8 mouse cellular contexts compared by ENCODE assay signal in genomic region chr11:72042631-72043030, GRCm38 (mm10). TPM values are rescaled to one million over a fixed set of nuclear protein-coding genes. Genes with fewer than 3 reads are reported as not detected.
DNase-seq lines count a peak whose midpoint lies in the region; ATAC-seq and TF ChIP-seq lines count a peak whose summit lies in the region.

No protein-coding gene starts in this region.

- H3K27ac ChIP-seq in testis, adult 2 months (ENCODE audit: control insufficient read depth, insufficient read depth, low read depth, low read length): no peak overlapping the region
- no peak overlapping the region; the same call in 1 of the 2 replicates for H3K27ac ChIP-seq in liver, embryonic 11.5 days (ENCODE audit: low read depth, low read length)
- H3K27ac ChIP-seq in stomach, postnatal 0 days (replicated peaks): no peak overlapping the region

- no peaks in the 10 kb centered on the region for H3K36me3 ChIP-seq in testis, adult 2 months (ENCODE audit: control insufficient read depth, insufficient read depth, low read length)
- H3K36me3 ChIP-seq in liver, embryonic 11.5 days (ENCODE audit: control insufficient read depth, insufficient read depth, low read length): peaks cover 4% of the 10 kb centered on the region; the same call in 1 of the 2 replicates
- peaks cover 8% of the 10 kb centered on the region; the same call in 1 of the 2 replicates for H3K36me3 ChIP-seq in stomach, postnatal 0 days (ENCODE audit: control insufficient read depth, insufficient read depth, low read length)

- H3K9ac ChIP-seq in liver, embryonic 11.5 days (ENCODE audit: low read depth, low read length): peak overlapping the region; percentile 71
- H3K9ac ChIP-seq in stomach, postnatal 0 days (ENCODE audit: low read length): peak overlapping the region; percentile 59; the same call in 1 of the 2 replicates

- ATAC-seq in liver, embryonic 11.5 days (replicated peaks; ENCODE audit: low FRiP score): no peak
- no peak for ATAC-seq in stomach, postnatal 0 days (ENCODE audit: low FRiP score, low TSS enrichment)

- no peaks in the 10 kb centered on the region for H3K9me3 ChIP-seq in liver, embryonic 11.5 days (ENCODE audit: control insufficient read depth, low read length)
- H3K9me3 ChIP-seq in stomach, postnatal 0 days (ENCODE audit: control insufficient read depth, low read length): no peaks in the 10 kb centered on the region

- no peak for TF ChIP-seq POLR2A in testis, adult 2 months (IDR thresholded peaks at IDR 0.05; ENCODE audit: control insufficient read depth, low read depth, low read length)

- H3K4me3 ChIP-seq in testis, adult 2 months (ENCODE audit: control insufficient read depth, low read depth, low read length): peak overlapping the region; percentile 31
- H3K4me3 ChIP-seq in liver, embryonic 11.5 days (ENCODE audit: low read depth, low read length): peak overlapping the region; percentile 61
- peak overlapping the region; percentile 61 for H3K4me3 ChIP-seq in stomach, postnatal 0 days (ENCODE audit: low read depth, low read length)

- DNase-seq in adrenal gland, adult 8-10 months: peak; percentile 39
- no peak for DNase-seq in adrenal gland, postnatal 25 days
- DNase-seq in testis, postnatal 10 days (ENCODE audit: low spot score): no peak
- peak; percentile 58 for DNase-seq in liver, embryonic 11.5 days (ENCODE audit: low spot score)
- DNase-seq in stomach, postnatal 0 days (ENCODE audit: low spot score): no peak
- DNase-seq in Muller cell, postnatal 12 days (ENCODE audit: inconsistent ontology term): no peak
- no peak for DNase-seq in thymus, postnatal 0 days (ENCODE audit: low spot score)

- 2% methylated on average over 14 of the region's 14 CpGs for WGBS in liver, embryonic 11.5 days
- under 1% methylated on average over 14 of the region's 14 CpGs for WGBS in stomach, postnatal 0 days

- TF ChIP-seq CTCF in testis, adult 2 months (IDR thresholded peaks at IDR 0.05; ENCODE audit: control insufficient read depth, insufficient read depth, insufficient replicate concordance, low read depth, low read length): no peak
- TF ChIP-seq CTCF in stomach, postnatal 0 days (IDR thresholded peaks at IDR 0.05; ENCODE audit: low read depth): no peak

- H3K4me2 ChIP-seq in liver, embryonic 11.5 days: peak overlapping the region; percentile 90
- H3K4me2 ChIP-seq in stomach, postnatal 0 days (replicated peaks; ENCODE audit: low read depth): peak overlapping the region; percentile 90

- no peak for TF ChIP-seq EP300 in stomach, postnatal 0 days (optimal IDR thresholded peaks at IDR 0.05)

- peaks cover 13% of the 10 kb centered on the region for H3K4me1 ChIP-seq in testis, adult 2 months (ENCODE audit: control insufficient read depth, insufficient read depth, low read length)
- H3K4me1 ChIP-seq in liver, embryonic 11.5 days (replicated peaks; ENCODE audit: control insufficient read depth, insufficient read depth, low read length): peaks cover 22% of the 10 kb centered on the region
- H3K4me1 ChIP-seq in stomach, postnatal 0 days (replicated peaks; ENCODE audit: control insufficient read depth, insufficient read depth): peaks cover 11% of the 10 kb centered on the region

- no peaks in the 10 kb centered on the region for H3K27me3 ChIP-seq in testis, adult 2 months (ENCODE audit: control insufficient read depth, insufficient read depth, low read length)
- peaks cover 2% of the 10 kb centered on the region; the same call in 1 of the 2 replicates for H3K27me3 ChIP-seq in liver, embryonic 11.5 days (replicated peaks; ENCODE audit: control insufficient read depth, insufficient read depth, low read length)
- H3K27me3 ChIP-seq in stomach, postnatal 0 days (ENCODE audit: control insufficient read depth, insufficient read depth, low read length): no peaks in the 10 kb centered on the region

RNA-seq across cellular contexts. Expression of gene Pimreg, which starts 0.8 kb away (rescaled TPM):
- 1 to 10 TPM; 1.6 to 4.4 (median 2.1) TPM for total RNA-seq in adrenal gland, adult 8-10 months (2022)
- 8.4 and 13.2 TPM in 2 replicates for total RNA-seq in adrenal gland, postnatal 25 days (2021)
- polyA plus RNA-seq in testis, adult 2 months (2012; rRNA removed): 0.75 and 0.79 TPM in 2 replicates
- polyA plus RNA-seq in liver, embryonic 11.5 days (2014; fragmentation: Nextera tagmentation; extraction: Ambion mirVana): 74.9 and 78.5 TPM in 2 replicates
- polyA plus RNA-seq in stomach, postnatal 0 days (2015; fragmentation: Nextera tagmentation; extraction: Ambion mirVana): 18.0 and 22.2 TPM in 2 replicates
- 74.2 and 88.2 TPM in 2 replicates for polyA plus RNA-seq in thymus, postnatal 0 days (2015; fragmentation: Nextera tagmentation; extraction: Ambion mirVana)

RNA-seq across cellular contexts. Expression of gene Aipl1, which starts 5.3 kb away (rescaled TPM):
- total RNA-seq in adrenal gland, adult 8-10 months (2022): not detected
- 0.18 TPM in 1 of 2 replicates, not detected in the other for total RNA-seq in adrenal gland, postnatal 25 days (2021)
- polyA plus RNA-seq in testis, adult 2 months (2012; rRNA removed): 0.29 and 0.62 TPM in 2 replicates
- polyA plus RNA-seq in liver, embryonic 11.5 days (2014; fragmentation: Nextera tagmentation; extraction: Ambion mirVana): 0.16 and 0.25 TPM in 2 replicates
- polyA plus RNA-seq in stomach, postnatal 0 days (2015; fragmentation: Nextera tagmentation; extraction: Ambion mirVana): 0.16 and 0.27 TPM in 2 replicates
- 1.2 and 1.6 TPM in 2 replicates for polyA plus RNA-seq in thymus, postnatal 0 days (2015; fragmentation: Nextera tagmentation; extraction: Ambion mirVana)

Comparison
In these comparisons a context has a peak if more than half of its experiments do, and no peak if none do; other contexts are left out.
1. DNase-seq: peak in adrenal gland, adult 8-10 months (single experiment) and liver, embryonic 11.5 days (single experiment); none in adrenal gland, postnatal 25 days (single experiment), testis, postnatal 10 days (single experiment), stomach, postnatal 0 days (single experiment), Muller cell, postnatal 12 days (single experiment) and thymus, postnatal 0 days (single experiment).
2. RNA of gene Pimreg, which starts 0.8 kb away (polyA plus RNA-seq): 74.2 to 88.2 TPM in thymus, postnatal 0 days, 74.9 to 78.5 TPM in liver, embryonic 11.5 days and 18.0 to 22.2 TPM in stomach, postnatal 0 days; 0.75 to 0.79 TPM in testis, adult 2 months; every median in the first group is over 10 times any median in the second.
3. Peak in every context shown above with its lines, with median percentiles within 50 percentile points of each other: H3K4me3 ChIP-seq.